Mouse (Mus musculus): Measurements from ENCODE around the gene Mad1l1.

DNA sequence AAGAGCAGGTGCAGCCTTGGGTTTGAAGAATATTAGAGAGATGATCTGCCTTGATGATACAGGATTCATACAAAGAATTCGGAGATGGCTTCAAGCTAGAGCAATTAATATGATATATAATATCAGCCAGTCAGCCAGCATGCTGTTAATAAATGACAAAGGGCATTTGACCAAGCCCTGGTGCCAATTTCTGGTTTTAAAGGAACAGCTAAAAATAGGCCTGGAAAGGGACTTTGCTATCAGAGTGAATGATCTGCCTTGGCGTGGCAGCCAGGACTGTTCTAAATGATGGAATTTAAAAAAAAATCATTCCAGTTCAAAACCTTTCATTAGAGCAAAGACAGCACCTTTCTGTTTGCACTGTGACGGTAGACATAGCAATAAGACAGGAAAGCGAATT lies 361.6 kb downstream of the Mad1l1 start:
- no peak for TF ChIP-seq CTCF (IDR thresholded peaks at IDR 0.05; ENCODE audit: extremely low read depth, insufficient read depth, insufficient read length, insufficient replicate concordance)
- no peak for TF ChIP-seq POLR2A (IDR thresholded peaks at IDR 0.05; ENCODE audit: low read depth, low read length)

Data from spleen, adult 2 months (tissue).